Mouse (Mus musculus) embryonic facial prominence, embryonic 12.5 days (tissue): ENCODE data around the gene Paqr7. TPM values are rescaled to one million over a fixed set of nuclear protein-coding genes. Genes with fewer than 3 reads are reported as not detected.

Source experiments
- ATAC-seq: fragments of 200-750 bp; cut with Nextera tagmentation; 2 replicates; pipeline ENCODE4 v1.8.0; 2017; ENCODE audit not compliant: insufficient number of reproducible peaks, insufficient read depth, low FRiP score, low TSS enrichment
- H3K27ac ChIP-seq: fragments of 300-500 bp; sonication (generic); 2 replicates; pipeline ENCODE4 v1.5.1; 2016; ENCODE audit warnings: mild to moderate bottlenecking
- H3K27me3 ChIP-seq: fragments of 300-500 bp; sonication (generic); 2 replicates; pipeline ENCODE4 v1.6.1; 2016; ENCODE audit warnings: mild to moderate bottlenecking, moderate library complexity
- H3K36me3 ChIP-seq: fragments of 300-500 bp; sonication (generic); 2 replicates; pipeline ENCODE4 v1.6.1; 2016; ENCODE audit warnings: mild to moderate bottlenecking
- H3K4me1 ChIP-seq: fragments of 300-500 bp; sonication (generic); 2 replicates; pipeline ENCODE4 v1.6.1; 2016
- H3K4me2 ChIP-seq: fragments of 300-500 bp; sonication (generic); replicated peaks from 2 replicates; pipeline ENCODE4 v1.6.1; 2016; ENCODE audit warnings: mild to moderate bottlenecking, moderate library complexity
- H3K4me3 ChIP-seq: fragments of 300-500 bp; sonication (generic); 2 replicates; pipeline ENCODE4 v1.5.1; 2016; ENCODE audit warnings: mild to moderate bottlenecking
- H3K9ac ChIP-seq: fragments of 300-500 bp; sonication (generic); 2 replicates; pipeline ENCODE4 v1.6.1; 2016; ENCODE audit warnings: mild to moderate bottlenecking, moderate library complexity
- H3K9me3 ChIP-seq: fragments of 300-500 bp; sonication (generic); 2 replicates; pipeline ENCODE4 v1.6.1; 2016; ENCODE audit warnings: mild to moderate bottlenecking, moderate library complexity
- WGBS: fragments of 180-500 bp; shearing (Covaris S2); methylation state at CpG from one replicate; pipeline ENCODE4 v1.1.7; 2016; 5-methylcytosine and 5-hydroxymethylcytosine counted together
- polyA plus RNA-seq: library from polyadenylated mRNA; unstranded; fragments of >200 nt; fragmentation: Nextera tagmentation; extraction: Ambion mirVana; gene quantifications from 2 replicates; pipeline ENCODE4 v1.2.1, GENCODE M21; 2016

Gene Paqr7
- polyA plus RNA-seq: 3.3 and 3.4 TPM in 2 replicates

GRCm38 (mm10) chr4:134496595-134497210 is at the start of gene Paqr7:
Gene Paqr7, plus strand, starts transcription at chr4:134496697.
- 4% methylated on average over 35 of the region's 35 CpGs for WGBS
- ATAC-seq: no peak; the same call in 1 of the 2 replicates
- Histone ChIP-seq H3K36me3 (no peaks in the 10 kb centered on the region), H3K4me3 (peak within 1 kb of the TSS; percentile 52), H3K4me2 (peak within 1 kb of the TSS; percentile 98), H3K27ac (no peak within 1 kb of the TSS), H3K4me1 (peaks cover 28% of the 10 kb centered on the region), H3K27me3 (no peaks in the 10 kb centered on the region), H3K9ac (peak within 1 kb of the TSS; percentile 57), H3K9me3 (no peaks in the 10 kb centered on the region)

GRCm38 (mm10) chr4:134447966-134448365 is 48.5 kb upstream of the Paqr7 start:
- Histone ChIP-seq H3K27ac (no peak overlapping the region), H3K9ac (no peak overlapping the region), H3K27me3 (peaks cover 23% of the 10 kb centered on the region), H3K4me3 (no peak overlapping the region), H3K9me3 (no peaks in the 10 kb centered on the region), H3K4me1 (peaks cover 22% of the 10 kb centered on the region), H3K36me3 (no peaks in the 10 kb centered on the region), H3K4me2 (no peak overlapping the region; the same call in 1 of the 2 replicates)
- 52% methylated on average over 23 of the region's 23 CpGs for WGBS
- ATAC-seq: no peak

- H3K9me3 ChIP-seq: no peaks in the 10 kb centered on the region
- WGBS: 17% methylated on average over 13 of the region's 13 CpGs
- no peak overlapping the region for H3K4me2 ChIP-seq
- H3K4me3 ChIP-seq: no peak overlapping the region
- no peaks in the 10 kb centered on the region for H3K36me3 ChIP-seq
- ATAC-seq: no peak
- peaks cover 22% of the 10 kb centered on the region for H3K4me1 ChIP-seq
- no peak overlapping the region for H3K27ac ChIP-seq
- peaks cover 38% of the 10 kb centered on the region for H3K27me3 ChIP-seq
- H3K9ac ChIP-seq: no peak overlapping the region
Measured at GRCm38 (mm10) chr4:134449595-134450391, 46.7 kb upstream of the Paqr7 start.

GRCm38 (mm10) chr4:134450392-134451195 is 45.9 kb upstream of the Paqr7 start:
- H3K27ac ChIP-seq: 0 out of 2 replicates have a peak overlapping the region, but pooled peaks have one; percentile 36
- H3K4me2 ChIP-seq: peak overlapping the region; percentile 29
- H3K9ac ChIP-seq: no peak overlapping the region
- ATAC-seq: no peak
- H3K4me1 ChIP-seq: peaks cover 22% of the 10 kb centered on the region
- no peaks in the 10 kb centered on the region for H3K36me3 ChIP-seq
- no peak overlapping the region for H3K4me3 ChIP-seq
- H3K27me3 ChIP-seq: peaks cover 44% of the 10 kb centered on the region
- WGBS: 15% methylated on average over 20 of the region's 20 CpGs
- no peaks in the 10 kb centered on the region for H3K9me3 ChIP-seq

- Histone ChIP-seq H3K4me3 (no peak overlapping the region), H3K36me3 (no peaks in the 10 kb centered on the region), H3K4me1 (peaks cover 16% of the 10 kb centered on the region), H3K9me3 (no peaks in the 10 kb centered on the region), H3K4me2 (no peak overlapping the region), H3K27me3 (peaks cover 41% of the 10 kb centered on the region), H3K9ac (no peak overlapping the region), H3K27ac (no peak overlapping the region)
- WGBS: 72% methylated on average over 9 of the region's 9 CpGs
- no peak for ATAC-seq
Measured at GRCm38 (mm10) chr4:134451484-134451883, 45.0 kb upstream of the Paqr7 start.

GRCm38 (mm10) chr4:134453619-134454400 is 42.7 kb upstream of the Paqr7 start:
- Histone ChIP-seq H3K27ac (no peak overlapping the region), H3K4me2 (peak overlapping the region; percentile 35), H3K9me3 (no peaks in the 10 kb centered on the region), H3K4me1 (peaks cover 14% of the 10 kb centered on the region), H3K9ac (no peak overlapping the region), H3K4me3 (peak overlapping the region; percentile 16; the same call in 1 of the 2 replicates), H3K27me3 (peaks cover 41% of the 10 kb centered on the region), H3K36me3 (no peaks in the 10 kb centered on the region)
- ATAC-seq: no peak
- WGBS: 25% methylated on average over 34 of the region's 34 CpGs

GRCm38 (mm10) chr4:134455310-134455709 is 41.2 kb upstream of the Paqr7 start:
- no peak for ATAC-seq
- Histone ChIP-seq H3K27ac (no peak overlapping the region), H3K4me2 (no peak overlapping the region)

GRCm38 (mm10) chr4:134457130-134457825 is 39.2 kb upstream of the Paqr7 start:
- ATAC-seq: no peak
- no peak overlapping the region for H3K4me2 ChIP-seq
- H3K9ac ChIP-seq: no peak overlapping the region
- no peak overlapping the region for H3K27ac ChIP-seq
- peaks cover 26% of the 10 kb centered on the region for H3K27me3 ChIP-seq
- no peaks in the 10 kb centered on the region for H3K36me3 ChIP-seq
- WGBS: 58% methylated on average over 7 of the region's 7 CpGs
- H3K9me3 ChIP-seq: no peaks in the 10 kb centered on the region
- H3K4me3 ChIP-seq: no peak overlapping the region
- no peaks in the 10 kb centered on the region for H3K4me1 ChIP-seq

More at GRCm38 (mm10) chr4:134455310-134455709, 41.2 kb upstream of the Paqr7 start:
- no peaks in the 10 kb centered on the region for H3K9me3 ChIP-seq
- H3K4me3 ChIP-seq: no peak overlapping the region
- H3K36me3 ChIP-seq: no peaks in the 10 kb centered on the region
- WGBS: 41% methylated on average over 6 of the region's 6 CpGs
- peaks cover 8% of the 10 kb centered on the region for H3K4me1 ChIP-seq
- H3K9ac ChIP-seq: no peak overlapping the region
- H3K27me3 ChIP-seq: peaks cover 41% of the 10 kb centered on the region

- no peak for ATAC-seq
- no peaks in the 10 kb centered on the region for H3K4me1 ChIP-seq
- H3K9me3 ChIP-seq: no peaks in the 10 kb centered on the region
- H3K9ac ChIP-seq: no peak overlapping the region
- no peaks in the 10 kb centered on the region for H3K36me3 ChIP-seq
- no peak overlapping the region for H3K27ac ChIP-seq
- peaks cover 14% of the 10 kb centered on the region for H3K27me3 ChIP-seq
- H3K4me3 ChIP-seq: no peak overlapping the region
- WGBS: 79% methylated on average over 5 of the region's 5 CpGs
- no peak overlapping the region for H3K4me2 ChIP-seq
Measured at GRCm38 (mm10) chr4:134458856-134459255, 37.6 kb upstream of the Paqr7 start.

- no peak overlapping the region for H3K4me2 ChIP-seq
- no peak overlapping the region for H3K9ac ChIP-seq
- H3K4me3 ChIP-seq: no peak overlapping the region
- WGBS: 77% methylated on average over 10 of the region's 10 CpGs
- H3K36me3 ChIP-seq: no peaks in the 10 kb centered on the region
- no peaks in the 10 kb centered on the region for H3K9me3 ChIP-seq
- H3K4me1 ChIP-seq: no peaks in the 10 kb centered on the region
- no peak for ATAC-seq
- 0 out of 2 replicates have a peak, but pooled peaks cover 2% of the 10 kb centered on the region for H3K27me3 ChIP-seq
- no peak overlapping the region for H3K27ac ChIP-seq
Measured at GRCm38 (mm10) chr4:134460277-134460676, 36.2 kb upstream of the Paqr7 start.
